Mouse (Mus musculus) lung, postnatal 0 days (tissue): Measurements from ENCODE around the gene Fam241a.

Experiments
- CTCF ChIP-seq: IDR thresholded peaks from 2 replicates; pipeline ENCODE4 v1.5.1; 2016; ENCODE audit warnings: antibody characterized with exemption, mild to moderate bottlenecking
- EP300 ChIP-seq: IDR thresholded peaks from 2 replicates; pipeline ENCODE4 v1.6.1; 2016; ENCODE audit warnings: antibody characterized with exemption, mild to moderate bottlenecking, control low read depth

DNA sequence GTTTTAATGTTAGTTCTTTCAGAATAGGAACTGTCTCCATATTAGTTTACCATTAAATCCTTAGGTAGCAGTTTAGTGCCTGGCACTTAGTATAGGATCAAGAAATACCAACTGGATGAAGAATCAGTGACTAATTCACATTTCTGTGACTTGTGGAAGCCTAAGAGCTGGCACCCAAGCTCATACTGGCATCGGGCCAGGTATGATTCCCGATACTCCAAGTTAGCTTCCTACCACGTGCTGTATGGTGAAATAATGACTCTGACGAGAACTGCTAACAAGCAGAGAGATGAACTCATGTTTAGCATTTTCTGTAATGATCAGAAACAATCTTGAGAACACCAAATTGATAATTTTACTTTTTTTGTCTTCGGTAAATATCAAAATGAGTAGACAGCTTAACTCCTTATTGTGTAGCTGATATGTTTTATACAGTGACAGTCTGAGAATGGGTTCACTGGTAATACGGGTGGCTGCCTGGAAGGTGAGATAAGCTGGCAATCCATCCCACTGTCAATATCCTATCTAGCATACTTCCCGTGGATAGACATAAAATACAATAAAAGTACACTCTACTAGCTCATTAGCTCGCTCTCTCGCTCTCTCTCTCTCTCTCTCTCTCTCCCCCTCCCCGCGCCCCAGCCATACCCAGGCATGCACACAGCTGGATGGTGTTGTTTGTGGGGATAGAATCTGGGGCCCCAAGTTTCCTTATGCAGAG is 47.9 kb downstream of the Fam241a start:
- no peak for TF ChIP-seq CTCF
- TF ChIP-seq EP300: 0 out of 2 replicates have a peak, but pooled peaks have one; percentile 9
